ENCODE assay signal across 11 mouse cellular contexts in the genomic region with DNA sequence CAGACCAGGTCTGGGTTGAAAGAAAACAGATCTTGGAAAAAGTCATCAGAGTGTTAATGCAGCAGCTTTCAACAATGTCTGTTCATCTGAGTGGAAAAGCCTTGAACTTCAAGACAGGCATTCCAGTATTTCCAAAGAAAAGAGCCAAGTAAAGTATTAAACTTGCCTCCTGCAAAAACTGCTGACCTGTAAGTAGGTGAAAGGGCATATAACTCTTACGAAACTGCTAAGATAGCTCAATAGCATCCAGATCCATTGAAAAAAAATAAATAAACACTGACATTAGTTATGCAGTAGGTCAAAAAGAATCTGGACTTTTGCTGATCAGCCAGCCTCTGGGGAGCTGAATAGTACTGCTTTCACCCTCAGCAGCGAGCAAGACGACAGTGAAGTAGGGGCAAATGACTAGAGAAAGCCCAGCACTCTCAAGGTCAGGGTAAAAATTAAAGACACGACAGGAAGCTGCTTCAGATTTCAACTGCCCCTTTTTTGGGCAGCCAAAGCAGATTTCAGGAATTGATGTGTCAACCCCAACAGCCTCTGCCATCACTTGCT. TPM values are rescaled to one million over a fixed set of nuclear protein-coding genes. Genes with fewer than 3 reads are reported as not detected.
DNase-seq lines count a peak whose midpoint lies in the region; ATAC-seq and TF ChIP-seq lines count a peak whose summit lies in the region.
"Had no signal": no experiment of that assay in that cellular context is flagged by ENCODE, and none has a peak within 500 bp of the region (broad histone marks: within the 10 kb centered on the region; RNA-seq: fewer than 3 reads in every experiment).

No protein-coding gene starts in this region.

- peak; percentile 47 for DNase-seq in adrenal gland, postnatal 10 days
- no peak for DNase-seq in adrenal gland, adult 18-20 months (ENCODE audit: low spot score in 2 of 2)
- DNase-seq in liver, adult 2 months (ENCODE audit: extremely low read depth, low read depth, low spot score), result peak; percentile 97
- DNase-seq in liver, embryonic 13.5 days, result no peak
- no peak for DNase-seq in urinary bladder, postnatal 25 days (ENCODE audit: low spot score)
- DNase-seq: thymus, postnatal 4 days had no signal

- peaks cover 9% of the 10 kb centered on the region for H3K36me3 ChIP-seq in liver, adult 2 months (ENCODE audit: control insufficient read depth, insufficient read depth, low read length)
- H3K36me3 ChIP-seq in liver, embryonic 12.5 days, result no peaks in the 10 kb centered on the region
- no peaks in the 10 kb centered on the region for H3K36me3 ChIP-seq in heart, embryonic 14.5 days (ENCODE audit: control insufficient read depth, insufficient read depth, low read length)
- H3K36me3 ChIP-seq in liver, embryonic 13.5 days, result no peaks in the 10 kb centered on the region
- H3K36me3 ChIP-seq: limb, embryonic 10.5 days; neural tube, embryonic 12.5 days had no signal

- 5% methylated on average over 4 of the region's 4 CpGs for WGBS in liver, adult 2 months
- WGBS in liver, embryonic 12.5 days (ENCODE audit: insufficient replicate concordance), result 60% methylated on average over 4 of the region's 4 CpGs
- 35% methylated on average over 4 of the region's 4 CpGs for WGBS in heart, embryonic 14.5 days
- 58% methylated on average over 4 of the region's 4 CpGs for whole genome bisulfite sequencing in liver, embryonic 13.5 days (ENCODE audit: insufficient replicate concordance)

- no peak for TF ChIP-seq POLR2A in liver, adult 2 months (IDR thresholded peaks at IDR 0.05; ENCODE audit: extremely low read depth, insufficient read depth, low read length)

- H3K4me1 ChIP-seq in liver, adult 2 months (ENCODE audit: control insufficient read depth, insufficient read depth, low read length), result peaks cover 19% of the 10 kb centered on the region
- H3K4me1 ChIP-seq in liver, embryonic 12.5 days, result peaks cover 42% of the 10 kb centered on the region
- peaks cover 11 to 21% of the 10 kb centered on the region in 2 experiments for H3K4me1 ChIP-seq in heart, embryonic 14.5 days (ENCODE audit: control insufficient read depth in 2 of 2, insufficient read depth in 2 of 2, low read length in 2 of 2)
- peaks cover 45% of the 10 kb centered on the region for H3K4me1 ChIP-seq in liver, embryonic 13.5 days (replicated peaks)

- H3K27me3 ChIP-seq in liver, adult 2 months (ENCODE audit: control insufficient read depth, insufficient read depth, low read length), result no peaks in the 10 kb centered on the region
- H3K27me3 ChIP-seq in liver, embryonic 12.5 days (replicated peaks), result no peaks in the 10 kb centered on the region
- H3K27me3 ChIP-seq in heart, embryonic 14.5 days (ENCODE audit: control insufficient read depth, insufficient read depth, low read length), result no peaks in the 10 kb centered on the region
- H3K27me3 ChIP-seq in liver, embryonic 13.5 days, result no peaks in the 10 kb centered on the region
- H3K27me3 ChIP-seq: neural tube, embryonic 12.5 days had no signal

- H3K27ac ChIP-seq in liver, adult 2 months (replicated peaks; ENCODE audit: insufficient read depth, low read depth, low read length), result peak overlapping the region; percentile 68
- H3K27ac ChIP-seq in liver, embryonic 12.5 days, result no peak overlapping the region
- peak overlapping the region; percentile 30 to 37; a peak in 2 of 4 replicates for H3K27ac ChIP-seq in heart, embryonic 14.5 days (replicated peaks in 1 of 2; ENCODE audit: control insufficient read depth in 1 of 2, insufficient read depth in 1 of 2, low read depth in 2 of 2, low read length in 2 of 2)
- no peak overlapping the region for H3K27ac ChIP-seq in liver, embryonic 13.5 days
- H3K27ac ChIP-seq: limb, embryonic 10.5 days; neural tube, embryonic 12.5 days had no signal

- peak overlapping the region; percentile 34; the same call in 1 of the 2 replicates for H3K4me3 ChIP-seq in liver, adult 2 months (ENCODE audit: insufficient read depth, low read depth, low read length)
- no peak overlapping the region for H3K4me3 ChIP-seq in liver, embryonic 12.5 days
- H3K4me3 ChIP-seq in heart, embryonic 14.5 days (ENCODE audit: control insufficient read depth in 1 of 2, insufficient read depth in 1 of 2, low read depth in 1 of 2, low read length in 2 of 2), result no peak overlapping the region
- H3K4me3 ChIP-seq in liver, embryonic 13.5 days (replicated peaks), result no peak overlapping the region
- H3K4me3 ChIP-seq: limb, embryonic 10.5 days; neural tube, embryonic 12.5 days had no signal

- H3K79me2 ChIP-seq in liver, adult 2 months (ENCODE audit: control insufficient read depth, insufficient read depth, low read length), result peaks cover 15% of the 10 kb centered on the region

- H3K4me2 ChIP-seq in liver, embryonic 12.5 days, result no peak overlapping the region
- peak overlapping the region; percentile 2; the same call in 1 of the 2 replicates for H3K4me2 ChIP-seq in heart, embryonic 14.5 days (ENCODE audit: low read length)
- H3K4me2 ChIP-seq in liver, embryonic 13.5 days, result 0 out of 2 replicates have a peak overlapping the region, but pooled peaks have one; percentile 3

- no peaks in the 10 kb centered on the region for H3K9me3 ChIP-seq in liver, embryonic 12.5 days (replicated peaks)
- H3K9me3 ChIP-seq in heart, embryonic 14.5 days (ENCODE audit: control insufficient read depth, low read length), result no peaks in the 10 kb centered on the region
- no peaks in the 10 kb centered on the region for H3K9me3 ChIP-seq in liver, embryonic 13.5 days (replicated peaks)
- H3K9me3 ChIP-seq: limb, embryonic 10.5 days; neural tube, embryonic 12.5 days had no signal

- H3K9ac ChIP-seq in liver, adult 2 months (ENCODE audit: low read depth, low read length), result peak overlapping the region; percentile 5; the same call in 1 of the 2 replicates
- no peak overlapping the region for H3K9ac ChIP-seq in liver, embryonic 12.5 days
- no peak overlapping the region for H3K9ac ChIP-seq in heart, embryonic 14.5 days (ENCODE audit: low read length)
- H3K9ac ChIP-seq in liver, embryonic 13.5 days, result no peak overlapping the region
- H3K9ac ChIP-seq: neural tube, embryonic 12.5 days had no signal

- ATAC-seq in liver, embryonic 12.5 days, result no peak
- no peak for ATAC-seq in heart, embryonic 14.5 days (ENCODE audit: insufficient number of reproducible peaks, insufficient read depth, low FRiP score, low read depth)
- ATAC-seq in liver, embryonic 13.5 days (ENCODE audit: low read depth), result no peak
- no peak for ATAC-seq in erythroid progenitor cell, adult 5-6 weeks (replicated peaks; ENCODE audit: low FRiP score, poor library complexity, severe bottlenecking)

- no peak for TF ChIP-seq CTCF in liver, adult 2 months (IDR thresholded peaks at IDR 0.05; ENCODE audit: low read depth, low read length)

RNA-seq across cellular contexts. Expression of a gene that starts 2.3 kb away (rescaled TPM):
- total RNA-seq in adrenal gland, postnatal 10 days (2021), result 10 to 100 TPM; 33.7 to 40.7 TPM
- total RNA-seq in adrenal gland, adult 18-20 months (2021), result 10 to 100 TPM; 38.9 to 63.4 TPM
- total RNA-seq in liver, adult 2 months (2014; rRNA removed), result 19.7 and 20.8 TPM in 2 replicates
- 14.7 and 17.0 TPM in 2 replicates for polyA plus RNA-seq in liver, adult 2 months (2012; rRNA removed)
- polyA plus RNA-seq in liver, embryonic 12.5 days (2016; fragmentation: Nextera tagmentation; extraction: Ambion mirVana), result 2.4 and 3.3 TPM in 2 replicates
- 8.4 and 9.1 TPM in 2 replicates for polyA plus RNA-seq in heart, embryonic 14.5 days (2014; fragmentation: Nextera tagmentation; extraction: Ambion mirVana)
- 2.4 and 3.2 TPM in 2 replicates for polyA plus RNA-seq in liver, embryonic 13.5 days (2015; fragmentation: Nextera tagmentation; extraction: Ambion mirVana)
- total RNA-seq in erythroid progenitor cell, adult 5-6 weeks (2015; ENCODE audit: low replicate concordance), result 2.1 and 3.2 TPM in 2 replicates
- total RNA-seq in erythroid progenitor cell, adult 5-6 weeks (2017; ENCODE audit: low replicate concordance), result 3.2 and 3.7 TPM in 2 replicates

RNA-seq across cellular contexts. Expression of a gene that starts 30.1 kb away (rescaled TPM):
- total RNA-seq in adrenal gland, postnatal 10 days (2021), result 1 to 10 TPM; 5.7 to 7.9 TPM
- total RNA-seq in adrenal gland, adult 18-20 months (2021), result 1 to 10 TPM; 5.2 to 6.1 TPM
- total RNA-seq in liver, adult 2 months (2014; rRNA removed), result 2.2 and 3.2 TPM in 2 replicates
- 2.4 and 2.7 TPM in 2 replicates for polyA plus RNA-seq in liver, adult 2 months (2012; rRNA removed)
- 0.30 and 0.83 TPM in 2 replicates for polyA plus RNA-seq in liver, embryonic 12.5 days (2016; fragmentation: Nextera tagmentation; extraction: Ambion mirVana)
- 0.30 and 1.0 TPM in 2 replicates for polyA plus RNA-seq in heart, embryonic 14.5 days (2014; fragmentation: Nextera tagmentation; extraction: Ambion mirVana)
- polyA plus RNA-seq in liver, embryonic 13.5 days (2015; fragmentation: Nextera tagmentation; extraction: Ambion mirVana), result 0.14 TPM in 1 of 2 replicates, not detected in the other
- not detected in 2 replicates for total RNA-seq in erythroid progenitor cell, adult 5-6 weeks (2015; ENCODE audit: low replicate concordance)
- total RNA-seq in erythroid progenitor cell, adult 5-6 weeks (2017; ENCODE audit: low replicate concordance), result 0.51 TPM in 1 of 2 replicates, not detected in the other
- polyA plus RNA-seq: neural tube, embryonic 12.5 days had no signal

Comparison
In these comparisons a context has a peak if more than half of its experiments do, and no peak if none do; other contexts are left out.
1. DNase-seq: peak in adrenal gland, postnatal 10 days (single experiment) and liver, adult 2 months (single experiment); none in adrenal gland, adult 18-20 months (0 of 2), liver, embryonic 13.5 days (single experiment) and urinary bladder, postnatal 25 days (single experiment).
2. H3K27ac ChIP-seq: peak in liver, adult 2 months (single experiment) and heart, embryonic 14.5 days (2 of 2); none in liver, embryonic 12.5 days (single experiment) and liver, embryonic 13.5 days (single experiment).